Mouse (Mus musculus) heart, adult 2 months (tissue): ENCODE measurements around the gene Slc12a7. TPM values are rescaled to one million over a fixed set of nuclear protein-coding genes. Genes with fewer than 3 reads are reported as not detected.
A peak's percentile ranks its signal among the peaks of the same experiment; 100 is the strongest.

Source experiments
- DNase-seq, 2 experiments: peaks; one replicate each; pipeline ENCODE4 v3.0.0; 2021
- H3K27ac ChIP-seq: fragments of 200-600 bp; 2 replicates; pipeline ENCODE4 v1.8.1; 2022
- H3K27me3 ChIP-seq: fragments of 200-500 bp; 2 replicates; pipeline ENCODE4 v1.6.1; 2012; ENCODE audit warnings: mild to moderate bottlenecking, low read length, inconsistent platforms, mixed read lengths; ENCODE audit not compliant: control insufficient read depth, insufficient read depth
- H3K36me3 ChIP-seq: fragments of 200-500 bp; 2 replicates; pipeline ENCODE4 v1.6.1; 2012; ENCODE audit warnings: low read length, inconsistent platforms; ENCODE audit not compliant: control insufficient read depth, insufficient read depth
- H3K4me1 ChIP-seq: fragments of 200-500 bp; 2 replicates; pipeline ENCODE4 v1.6.1; 2011; ENCODE audit warnings: low read length; ENCODE audit not compliant: control insufficient read depth, insufficient read depth
- H3K4me3 ChIP-seq: fragments of 200-600 bp; 2 replicates; pipeline ENCODE4 v1.8.1; 2022
- H3K79me2 ChIP-seq: fragments of 200-500 bp; replicated peaks from 2 replicates; pipeline ENCODE4 v1.6.1; 2012; ENCODE audit warnings: mild to moderate bottlenecking, inconsistent platforms, low read length, moderate library complexity, mixed read lengths; ENCODE audit not compliant: control insufficient read depth, insufficient read depth
- H3K9ac ChIP-seq: fragments of 200-500 bp; 2 replicates; pipeline ENCODE4 v1.6.1; 2012; ENCODE audit warnings: low read depth, mild to moderate bottlenecking, control low read depth, inconsistent platforms, low read length, mixed read lengths
- CTCF ChIP-seq: fragments of 200-600 bp; IDR thresholded peaks from 2 replicates; pipeline ENCODE4 v1.8.1; 2022; ENCODE audit warnings: antibody characterized with exemption, mild to moderate bottlenecking, moderate library complexity
- EP300 ChIP-seq: fragments of 200-500 bp; IDR thresholded peaks from 2 replicates; pipeline ENCODE4 v1.6.1; 2011; ENCODE audit warnings: low read depth, low read length, control low read depth; ENCODE audit not compliant: insufficient read depth
- POLR2A ChIP-seq: fragments of 200-500 bp; IDR thresholded peaks from 2 replicates; pipeline ENCODE4 v1.6.1; 2011; ENCODE audit warnings: mild to moderate bottlenecking, low read depth, low read length, control low read depth; ENCODE audit not compliant: insufficient read depth
- WGBS: fragments of 180-500 bp; shearing (Covaris S2); methylation state at CpG from one replicate; pipeline ENCODE4 v1.1.7; 2018; 5-methylcytosine and 5-hydroxymethylcytosine counted together
- intact Hi-C: fragments of 180-260 bp; cut with DNase I; formaldehyde crosslinking; loops from one replicate; pipeline ENCODE4 v1.15.1; 2025
- polyA plus RNA-seq: library from polyadenylated mRNA; depleted of rRNA; stranded (reverse); fragments of >200 nt; gene quantifications from 2 replicates; pipeline ENCODE4 v1.2.3, GENCODE M21; 2012
- total RNA-seq, 2 experiments: library from RNA; stranded (reverse); gene quantifications; 2 replicates each; pipeline ENCODE4 v1.2.3; 2021

The Slc12a7 gene
- total and polyA plus RNA-seq, 3 experiments, result 154 to 190 (median 177) TPM

- intact Hi-C loops, result no loop called here
- Histone ChIP-seq H3K27me3 (no peaks in the 10 kb centered on the region), H3K36me3 (peaks cover 2% of the 10 kb centered on the region; the same call in 1 of the 2 replicates), H3K4me1 (no peaks in the 10 kb centered on the region), H3K79me2 (no peaks in the 10 kb centered on the region), H3K27ac (no peak overlapping the region), H3K9ac (no peak overlapping the region), H3K4me3 (no peak overlapping the region)
- DNase-seq, result no peak
- 86% methylated on average over 7 of the region's 7 CpGs for WGBS
- TF ChIP-seq CTCF, result no peak
- no peak for TF ChIP-seq POLR2A
- no peak for TF ChIP-seq EP300
Measured at GRCm38 (mm10) chr13:73814181-73814580, 81.3 kb downstream of the Slc12a7 start.

GRCm38 (mm10) chr13:73816338-73816737 is 83.4 kb downstream of the Slc12a7 start:
- intact Hi-C loops, result no loop called here
- Histone ChIP-seq H3K4me3 (no peak overlapping the region), H3K9ac (no peak overlapping the region), H3K79me2 (no peaks in the 10 kb centered on the region), H3K27ac (no peak overlapping the region), H3K27me3 (no peaks in the 10 kb centered on the region), H3K4me1 (no peaks in the 10 kb centered on the region), H3K36me3 (peaks cover 2% of the 10 kb centered on the region; the same call in 1 of the 2 replicates)
- TF ChIP-seq POLR2A (no peak), CTCF (no peak), EP300 (no peak)
- DNase-seq, result no peak
- 87% methylated on average over 6 of the region's 6 CpGs for WGBS

- H3K27ac ChIP-seq, result no peak overlapping the region
- H3K79me2 ChIP-seq, result no peaks in the 10 kb centered on the region
- H3K9ac ChIP-seq, result no peak overlapping the region
- 57% methylated on average over 3 of the region's 3 CpGs for WGBS
- no peak for TF ChIP-seq CTCF
- TF ChIP-seq POLR2A, result no peak
- TF ChIP-seq EP300, result no peak
- no peaks in the 10 kb centered on the region for H3K36me3 ChIP-seq
- peaks cover 1% of the 10 kb centered on the region; the same call in 1 of the 2 replicates for H3K4me1 ChIP-seq
- no peaks in the 10 kb centered on the region for H3K27me3 ChIP-seq
- H3K4me3 ChIP-seq, result no peak overlapping the region
- intact Hi-C loops, result no loop called here
- DNase-seq, result no peak
Measured at GRCm38 (mm10) chr13:73818921-73819320, 86.0 kb downstream of the Slc12a7 start.

GRCm38 (mm10) chr13:73821251-73821650 is 88.4 kb downstream of the Slc12a7 start:
- DNase-seq, result no peak
- Histone ChIP-seq H3K4me1 (peaks cover 1% of the 10 kb centered on the region; the same call in 1 of the 2 replicates), H3K27ac (no peak overlapping the region), H3K36me3 (no peaks in the 10 kb centered on the region), H3K27me3 (no peaks in the 10 kb centered on the region), H3K79me2 (no peaks in the 10 kb centered on the region), H3K9ac (no peak overlapping the region), H3K4me3 (no peak overlapping the region)
- intact Hi-C loops, result no loop called here
- 89% methylated on average over 7 of the region's 7 CpGs for WGBS
- TF ChIP-seq CTCF (no peak), EP300 (no peak), POLR2A (no peak)

- Histone ChIP-seq H3K27ac (no peak overlapping the region), H3K36me3 (no peaks in the 10 kb centered on the region), H3K27me3 (no peaks in the 10 kb centered on the region), H3K79me2 (no peaks in the 10 kb centered on the region), H3K4me1 (peaks cover 1% of the 10 kb centered on the region; the same call in 1 of the 2 replicates), H3K4me3 (no peak overlapping the region), H3K9ac (no peak overlapping the region)
- WGBS, result 60% methylated on average over 4 of the region's 4 CpGs
- intact Hi-C loops, result loop anchor here (1.0 to 2.0 kb wide), 3 partner anchors 73 to 104 kb away; no protein-coding TSS in a partner anchor
- TF ChIP-seq POLR2A, result no peak
- peak; percentile 92 for TF ChIP-seq CTCF
- peak; percentile 67 for TF ChIP-seq EP300
- DNase-seq, result peak; percentile 64 to 70
Measured at GRCm38 (mm10) chr13:73822187-73822800, 89.4 kb downstream of the Slc12a7 start.

- Histone ChIP-seq H3K9ac (no peak overlapping the region), H3K27me3 (no peaks in the 10 kb centered on the region), H3K4me1 (peaks cover 1% of the 10 kb centered on the region; the same call in 1 of the 2 replicates), H3K4me3 (no peak overlapping the region), H3K36me3 (no peaks in the 10 kb centered on the region), H3K79me2 (no peaks in the 10 kb centered on the region), H3K27ac (no peak overlapping the region)
- no peak for DNase-seq
- WGBS, result 84% methylated on average over 6 of the region's 6 CpGs
- intact Hi-C loops, result loop anchor here (2.0 kb wide), 1 partner anchor 75 kb away; no protein-coding TSS in a partner anchor
- no peak for TF ChIP-seq EP300
- no peak for TF ChIP-seq CTCF
- TF ChIP-seq POLR2A, result no peak
Measured at GRCm38 (mm10) chr13:73823711-73824110, 90.8 kb downstream of the Slc12a7 start.
